Mouse (Mus musculus) CH12.LX (cell line): ENCODE data around the gene Dapl1.

Experiments used
- CHD1 ChIP-seq: IDR thresholded peaks from 2 replicates; pipeline ENCODE4 v1.6.1; 2012; ENCODE audit warnings: low read depth, low read length, improper control_type of control experiment, inconsistent platforms
- CTCF ChIP-seq, 2 experiments: IDR thresholded peaks in 1 of 2; conservative IDR thresholded peaks in 1 of 2; 2 replicates each; pipeline ENCODE4 v1.5.1; 2011 to 2012; ENCODE audit warnings: low read depth in 2 of 2, low read length in 2 of 2, improper control_type of control experiment in 1 of 2, inconsistent platforms in 1 of 2, mild to moderate bottlenecking in 1 of 2, moderate library complexity in 1 of 2
- E2F4 ChIP-seq: IDR thresholded peaks from 2 replicates; pipeline ENCODE4 v1.6.1; 2011; ENCODE audit warnings: low read depth, low read length, improper control_type of control experiment; ENCODE audit not compliant: insufficient replicate concordance
- ELF1 ChIP-seq: IDR thresholded peaks from 2 replicates; pipeline ENCODE4 v1.6.1; 2014; ENCODE audit warnings: low read depth, mild to moderate bottlenecking, inconsistent platforms, low read length, improper control_type of control experiment
- ETS1 ChIP-seq: conservative IDR thresholded peaks from 2 replicates; pipeline ENCODE4 v1.6.1; 2012; ENCODE audit warnings: low read depth, mild to moderate bottlenecking, inconsistent platforms, low read length, improper control_type of control experiment, moderate library complexity
- HCFC1 ChIP-seq: IDR thresholded peaks from 2 replicates; pipeline ENCODE4 v1.6.1; 2012; ENCODE audit warnings: low read depth, mild to moderate bottlenecking, inconsistent platforms, low read length, improper control_type of control experiment
- MXI1 ChIP-seq: IDR thresholded peaks from 2 replicates; pipeline ENCODE4 v1.6.1; 2011; ENCODE audit warnings: mild to moderate bottlenecking, low read depth, low read length, improper control_type of control experiment
- MYC ChIP-seq: IDR thresholded peaks from 2 replicates; pipeline ENCODE4 v1.6.1; 2011; ENCODE audit warnings: low read depth, mild to moderate bottlenecking, improper control_type of control experiment, low read length
- NELFE ChIP-seq: IDR thresholded peaks from 2 replicates; pipeline ENCODE4 v1.6.1; 2011; ENCODE audit warnings: low read depth, low read length, improper control_type of control experiment
- POLR2A ChIP-seq: IDR thresholded peaks from 2 replicates; pipeline ENCODE4 v1.6.1; 2011; ENCODE audit warnings: low read depth, mild to moderate bottlenecking, improper control_type of control experiment, low read length
- SIN3A ChIP-seq: IDR thresholded peaks from 2 replicates; pipeline ENCODE4 v1.6.1; 2012; ENCODE audit warnings: low read length, improper control_type of control experiment, inconsistent platforms
- TCF12 ChIP-seq: IDR thresholded peaks from 2 replicates; pipeline ENCODE4 v1.6.1; 2014; ENCODE audit warnings: low read depth, mild to moderate bottlenecking, inconsistent platforms, low read length, improper control_type of control experiment
- USF1 ChIP-seq: IDR thresholded peaks from 2 replicates; pipeline ENCODE4 v1.6.1; 2014; ENCODE audit warnings: low read depth, mild to moderate bottlenecking, inconsistent platforms, low read length, improper control_type of control experiment
- ZC3H11A ChIP-seq: IDR thresholded peaks from 2 replicates; pipeline ENCODE4 v1.6.1; 2012; ENCODE audit warnings: low read depth, mild to moderate bottlenecking, inconsistent platforms, low read length, improper control_type of control experiment

GRCm38 (mm10) chr2:59538031-59538430, 53.6 kb downstream of the Dapl1 start:
- TF ChIP-seq CTCF (conservative IDR thresholded peaks at IDR 0.05 in 1 of 2, IDR thresholded peaks at IDR 0.05 in 1 of 2; ENCODE audit: low read depth in 2 of 2, low read length in 2 of 2) (no peak), SIN3A (no peak), E2F4 (no peak), POLR2A (no peak), ETS1 (no peak), MYC (no peak), NELFE (no peak), ZC3H11A (no peak), CHD1 (no peak), MXI1 (no peak), HCFC1 (no peak), ELF1 (no peak), USF1 (no peak), TCF12 (no peak)
